Mouse (Mus musculus) bone marrow macrophage, adult 2 months (primary cell): ENCODE data around the gene Krt82.
A peak's percentile ranks its signal among the peaks of the same experiment; 100 is the strongest.

Experiments
- CTCF ChIP-seq: IDR thresholded peaks from 2 replicates; pipeline ENCODE4 v1.5.1; 2012; ENCODE audit warnings: low read depth, mild to moderate bottlenecking, low read length, moderate library complexity
- POLR2A ChIP-seq: IDR thresholded peaks from 2 replicates; pipeline ENCODE4 v1.6.1; 2012; ENCODE audit warnings: mild to moderate bottlenecking, low read depth, low read length, borderline replicate concordance

DNA sequence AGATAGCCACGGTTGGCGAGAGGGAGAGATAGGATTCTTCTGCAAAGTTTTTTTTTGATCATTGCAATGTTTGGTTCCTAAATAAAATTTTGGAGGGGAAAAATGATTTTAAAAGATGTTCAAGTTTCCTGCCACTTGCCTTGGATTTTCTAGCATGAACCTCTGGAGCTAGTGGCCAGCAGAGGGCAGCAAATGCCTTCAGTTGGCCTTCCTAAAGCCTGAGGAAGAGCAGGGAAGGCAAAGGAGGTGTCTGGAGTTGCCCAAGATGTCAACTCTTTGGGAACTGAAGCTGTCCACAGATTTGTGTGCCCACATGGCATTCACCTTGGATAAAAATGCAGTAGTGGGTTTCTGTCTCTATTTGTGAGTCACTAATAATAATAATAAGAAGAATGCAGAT lies 30.7 kb downstream of the Krt82 start:
- peak; percentile 73 for TF ChIP-seq CTCF
- TF ChIP-seq POLR2A, result no peak
